ENCODE assay signal across 20 mouse cellular contexts in the genomic region with DNA sequence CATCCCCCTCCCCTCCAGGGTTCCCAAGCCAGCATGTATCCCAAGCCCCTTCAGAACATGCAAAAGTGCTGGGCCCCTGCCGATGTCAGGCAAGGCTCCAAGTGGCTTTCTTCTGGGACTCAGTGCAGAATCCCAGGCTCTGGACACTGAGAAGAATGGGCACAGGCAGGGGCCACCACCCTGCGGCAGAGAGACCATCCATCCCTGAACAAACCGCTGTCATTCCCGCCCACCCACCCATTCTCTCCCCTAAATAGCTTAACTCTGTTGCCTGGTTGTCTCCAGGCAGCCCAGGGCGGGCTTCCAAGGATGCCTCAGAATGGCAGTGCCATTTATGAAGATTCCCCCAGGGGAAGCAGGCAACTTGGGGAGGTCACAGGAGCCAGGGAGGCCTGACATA. TPM values are rescaled to one million over a fixed set of nuclear protein-coding genes. Genes with fewer than 3 reads are reported as not detected.
A peak's percentile ranks its signal among the peaks of the same experiment; 100 is the strongest.
DNase-seq lines count a peak whose midpoint lies in the region; ATAC-seq and TF ChIP-seq lines count a peak whose summit lies in the region.
"Had no signal": no experiment of that assay in that cellular context is flagged by ENCODE, and none has a peak within 500 bp of the region (broad histone marks: within the 10 kb centered on the region; RNA-seq: fewer than 3 reads in every experiment).

No protein-coding gene starts in this region.

- peak; percentile 10 for DNase-seq in gastrocnemius, adult 2 months
- DNase-seq in gastrocnemius, postnatal 14 days: no peak
- DNase-seq in testis, postnatal 10 days (ENCODE audit: low spot score): peak; percentile 41
- no peak for DNase-seq in testis, postnatal 14 days (ENCODE audit: low spot score)
- DNase-seq in T-cell, adult 2 months (ENCODE audit: low spot score): no peak
- DNase-seq in c-Kit-positive CD71-positive TER-119-positive erythroid progenitor cells, embryonic 14.5 days (ENCODE audit: low spot score): no peak
- no peak for DNase-seq in cerebellum, adult 9-11 months
- DNase-seq: cerebellum, adult 11 months; gastrocnemius, postnatal 10 days; kidney, adult 9 months; kidney, postnatal 36 days; layer of hippocampus, postnatal 36 days; lung, adult 2 months; lung, postnatal 36 days had no signal

- no peak overlapping the region for H3K4me3 ChIP-seq in gastrocnemius, adult 2 months
- H3K4me3 ChIP-seq in midbrain, embryonic 16.5 days (ENCODE audit: low read depth, low read length): no peak overlapping the region
- H3K4me3 ChIP-seq: embryonic facial prominence, embryonic 12.5 days had no signal

- peak; percentile 32; the same call in 1 of the 2 replicates for ATAC-seq in midbrain, embryonic 16.5 days

- WGBS in midbrain, embryonic 16.5 days: 18% methylated on average over 5 of the region's 5 CpGs

- no peak overlapping the region for H3K9ac ChIP-seq in midbrain, embryonic 16.5 days (ENCODE audit: low read depth, low read length)
- H3K9ac ChIP-seq: embryonic facial prominence, embryonic 12.5 days had no signal

- H3K27me3 ChIP-seq in midbrain, embryonic 16.5 days (ENCODE audit: control insufficient read depth, insufficient read depth, low read depth, low read length): no peaks in the 10 kb centered on the region; the same call in 1 of the 2 replicates
- H3K27me3 ChIP-seq: embryonic facial prominence, embryonic 12.5 days had no signal

- no peak for TF ChIP-seq CTCF in gastrocnemius, adult 2 months (IDR thresholded peaks at IDR 0.05)

- intact Hi-C loops in gastrocnemius, adult 2 months (cut with DNase I): no loop called here
- intact Hi-C loops in gastrocnemius, postnatal 14 days (cut with DNase I; ENCODE audit: low total_unique reads): no loop called here

- H3K4me1 ChIP-seq in midbrain, embryonic 16.5 days (ENCODE audit: control insufficient read depth, insufficient read depth, low read length): peaks cover 4% of the 10 kb centered on the region

- no peak overlapping the region for H3K4me2 ChIP-seq in midbrain, embryonic 16.5 days (ENCODE audit: low read length)
- H3K4me2 ChIP-seq: embryonic facial prominence, embryonic 12.5 days; liver, embryonic 11.5 days had no signal

- H3K27ac ChIP-seq in gastrocnemius, adult 2 months: no peak overlapping the region
- H3K27ac ChIP-seq in midbrain, embryonic 16.5 days (ENCODE audit: low read length): no peak overlapping the region
- H3K27ac ChIP-seq: embryonic facial prominence, embryonic 12.5 days had no signal

- H3K9me3 ChIP-seq in midbrain, embryonic 16.5 days (replicated peaks; ENCODE audit: control insufficient read depth, low read length, poor library complexity, severe bottlenecking): no peaks in the 10 kb centered on the region
- H3K9me3 ChIP-seq: embryonic facial prominence, embryonic 12.5 days had no signal

- H3K36me3 ChIP-seq in midbrain, embryonic 16.5 days (ENCODE audit: control insufficient read depth, insufficient read depth, low read length): no peaks in the 10 kb centered on the region
- H3K36me3 ChIP-seq: embryonic facial prominence, embryonic 12.5 days had no signal

RNA-seq across cellular contexts. Expression of gene Pald1, which starts 5.7 kb away (rescaled TPM):
- 1 to 10 TPM; 4.0 to 7.2 TPM for total RNA-seq in gastrocnemius, adult 2 months (2021)
- 10 to 100 TPM; 15.2 to 17.7 TPM for total RNA-seq in gastrocnemius, postnatal 14 days (2021)
- 20.2 and 20.6 TPM in 2 replicates for polyA plus RNA-seq in midbrain, embryonic 16.5 days (2015; fragmentation: Nextera tagmentation; extraction: Ambion mirVana)
- total RNA-seq: neutrophil, adult 5-6 weeks had no signal

RNA-seq across cellular contexts. Expression of gene Nodal, which starts 28.8 kb away (rescaled TPM):
- total RNA-seq in gastrocnemius, adult 2 months (2021): under 1 TPM in 1 of 2 experiments, not detected in 1; 0.15 TPM
- total RNA-seq in gastrocnemius, postnatal 14 days (2021): under 1 TPM in 1 of 2 experiments, not detected in 1; 0.10 TPM
- 0.30 and 0.48 TPM in 2 replicates for polyA plus RNA-seq in midbrain, embryonic 16.5 days (2015; fragmentation: Nextera tagmentation; extraction: Ambion mirVana)
- total RNA-seq: adrenal gland, adult 18-20 months; MEL; neutrophil, adult 5-6 weeks had no signal

Comparison
In these comparisons a context has a peak if more than half of its experiments do, and no peak if none do; other contexts are left out.
1. DNase-seq: peak in gastrocnemius, adult 2 months (single experiment) and testis, postnatal 10 days (single experiment); none in gastrocnemius, postnatal 14 days (single experiment), testis, postnatal 14 days (single experiment), T-cell, adult 2 months (single experiment), c-Kit-positive CD71-positive TER-119-positive erythroid progenitor cells, embryonic 14.5 days (single experiment) and cerebellum, adult 9-11 months (single experiment).